Mouse (Mus musculus): ENCODE measurements at regions not wholly inside any gene's neighbourhood (a gene's known extent, or its start where the extent isn't known, plus 50 kb on each side); places are given as distances from the start of the nearest gene placed in this dataset.

DNA sequence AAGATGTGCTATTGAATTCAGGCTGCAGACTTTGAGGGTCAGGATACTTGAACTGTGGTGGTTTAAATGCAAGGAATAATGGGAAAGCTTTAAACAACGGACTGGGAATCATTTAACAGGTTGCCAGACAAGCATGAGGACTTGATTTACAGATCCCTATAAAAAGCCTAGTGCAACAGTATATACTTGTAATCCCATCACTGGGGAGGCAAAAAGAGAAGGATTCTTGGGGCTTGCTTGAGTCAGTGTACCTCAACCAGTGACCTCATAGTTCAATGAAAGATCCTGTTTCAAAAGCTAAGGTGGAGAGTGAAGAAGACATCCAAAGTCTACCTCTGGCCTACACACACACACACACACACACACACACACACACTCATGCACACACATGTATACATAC, 99.8 kb downstream of the Lrrn1 start:
- DNase-seq (ENCODE audit: low spot score in 2 of 2): no peak

DNA sequence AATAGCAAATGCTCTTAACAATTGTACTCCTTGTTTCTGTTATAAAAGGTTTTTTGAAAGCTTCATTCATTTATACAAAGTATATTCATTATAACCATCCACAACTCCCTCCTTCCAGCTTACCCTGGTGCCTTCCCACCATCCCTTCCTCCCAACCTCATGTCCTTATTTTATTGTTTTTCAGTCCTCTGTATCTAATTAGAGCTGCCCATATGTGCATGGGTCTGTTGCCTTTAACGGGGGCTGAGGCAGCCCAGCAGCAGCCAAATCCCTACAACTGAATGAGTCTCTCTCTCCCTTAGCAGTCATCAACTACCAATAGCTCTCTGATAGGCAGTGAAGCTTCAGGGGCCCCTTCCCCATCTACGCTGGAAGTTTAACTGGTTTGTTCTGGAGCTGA, 116.2 kb downstream of the Lrrn1 start:
- peak; percentile 15 to 31 for DNase-seq (ENCODE audit: low spot score in 2 of 2)

- no peak for DNase-seq (ENCODE audit: low spot score in 2 of 2)
Measured at GRCm38 (mm10) chr6:107653840-107654523, 124.4 kb downstream of the Lrrn1 start.

GRCm38 (mm10) chr6:107657805-107658204, 128.2 kb downstream of the Lrrn1 start:
- DNase-seq (ENCODE audit: low spot score in 2 of 2): no peak

DNA sequence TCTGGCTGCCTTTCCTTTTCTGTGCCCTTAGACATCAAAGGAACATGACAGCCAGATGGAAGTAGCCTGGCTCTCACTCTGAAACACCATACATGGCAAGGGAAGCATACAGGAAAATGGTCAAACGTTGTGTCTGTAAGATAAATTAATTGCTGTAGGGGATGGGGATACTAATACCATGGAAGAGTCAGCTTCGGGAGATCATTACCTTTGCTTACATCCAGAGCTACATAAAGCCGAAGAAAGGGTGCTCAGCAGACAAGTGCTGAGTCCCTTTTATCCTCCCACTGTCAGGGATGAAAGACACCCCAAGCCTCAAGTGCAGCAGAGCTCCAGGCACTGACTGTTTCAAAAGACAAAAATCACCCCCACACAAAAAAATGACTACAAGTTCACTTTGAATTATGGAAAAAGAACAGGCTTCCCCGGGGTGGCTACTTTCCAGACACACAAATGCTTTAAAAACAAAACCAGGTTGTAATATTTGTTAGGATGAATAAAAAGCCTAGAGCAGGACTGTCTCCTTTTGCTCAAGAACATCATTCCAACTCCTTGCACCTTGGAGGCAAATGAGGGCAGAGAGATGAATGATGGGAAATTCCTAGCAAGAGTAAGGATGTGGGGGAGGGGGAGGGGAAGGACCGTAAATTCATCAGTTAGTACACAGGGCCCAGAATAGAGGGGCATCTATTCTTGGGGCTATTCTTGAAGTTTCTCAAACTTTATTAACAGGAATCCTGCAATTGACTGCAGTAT, 131.6 kb downstream of the Lrrn1 start:
- DNase-seq (ENCODE audit: low spot score in 2 of 2): no peak

DNA sequence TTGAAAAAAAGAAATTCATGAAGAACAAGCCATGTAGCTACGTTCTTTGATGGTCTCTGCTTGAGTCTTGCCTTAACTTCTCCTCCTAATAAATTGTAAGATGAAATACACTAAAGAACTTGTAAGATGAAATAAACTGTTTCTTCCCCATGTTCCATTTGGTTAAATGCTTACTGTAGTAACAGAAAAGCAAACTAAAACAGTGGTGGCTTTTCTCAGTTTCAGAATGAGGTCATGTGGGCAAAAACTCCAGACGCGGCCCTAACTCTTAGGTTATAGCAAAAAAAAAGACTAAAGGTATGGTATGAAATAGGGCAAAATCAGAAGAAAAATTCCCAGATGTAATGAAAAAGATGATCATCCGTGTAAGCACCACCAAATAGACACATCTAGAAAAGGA, 169.7 kb downstream of the Lrrn1 start:
- DNase-seq (ENCODE audit: low spot score in 2 of 2): no peak

- DNase-seq (ENCODE audit: low spot score in 2 of 2): no peak
Measured at GRCm38 (mm10) chr6:107708185-107708584, 178.6 kb downstream of the Lrrn1 start.

DNA sequence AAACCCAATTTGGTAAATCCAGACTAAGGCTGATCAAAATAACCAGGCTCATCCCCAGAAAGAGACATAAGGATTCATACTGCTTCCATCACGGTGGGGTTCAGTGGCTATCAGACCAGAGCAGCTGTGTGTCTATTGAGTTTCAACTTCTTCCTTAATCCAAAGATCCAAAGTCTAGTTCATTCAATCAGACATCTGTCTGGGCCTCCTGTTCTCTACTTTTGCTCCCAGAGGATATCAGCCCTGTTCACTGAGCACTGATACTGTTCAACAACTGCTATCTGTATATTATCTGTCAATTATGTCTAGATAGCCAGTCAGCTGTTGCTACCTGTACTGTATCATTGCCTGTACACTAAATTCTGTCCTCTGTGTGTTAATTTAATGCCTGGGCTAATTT, 179.0 kb downstream of the Lrrn1 start:
- DNase-seq (ENCODE audit: low spot score in 2 of 2): no peak

DNA sequence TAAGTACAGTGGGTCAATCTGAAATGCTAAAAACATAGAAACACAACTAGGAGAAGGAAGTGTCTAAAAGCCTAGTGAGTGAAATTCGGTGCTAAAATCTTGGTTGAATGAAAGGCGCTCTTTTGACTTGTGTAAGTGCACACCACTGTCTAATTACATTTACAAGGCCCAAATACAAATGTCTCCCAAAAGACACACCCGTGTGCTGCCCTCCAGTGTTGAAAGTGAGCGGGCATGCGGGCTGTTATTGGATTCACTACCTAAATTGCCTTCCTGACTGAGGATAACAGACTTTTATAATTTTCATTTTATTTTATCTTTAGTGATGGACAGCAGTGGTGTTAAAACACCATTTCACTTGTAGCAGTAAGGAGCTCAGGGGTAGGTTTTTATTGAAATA, 180.8 kb downstream of the Lrrn1 start:
- peak; percentile 53 to 63 for DNase-seq (ENCODE audit: low spot score in 2 of 2)

DNA sequence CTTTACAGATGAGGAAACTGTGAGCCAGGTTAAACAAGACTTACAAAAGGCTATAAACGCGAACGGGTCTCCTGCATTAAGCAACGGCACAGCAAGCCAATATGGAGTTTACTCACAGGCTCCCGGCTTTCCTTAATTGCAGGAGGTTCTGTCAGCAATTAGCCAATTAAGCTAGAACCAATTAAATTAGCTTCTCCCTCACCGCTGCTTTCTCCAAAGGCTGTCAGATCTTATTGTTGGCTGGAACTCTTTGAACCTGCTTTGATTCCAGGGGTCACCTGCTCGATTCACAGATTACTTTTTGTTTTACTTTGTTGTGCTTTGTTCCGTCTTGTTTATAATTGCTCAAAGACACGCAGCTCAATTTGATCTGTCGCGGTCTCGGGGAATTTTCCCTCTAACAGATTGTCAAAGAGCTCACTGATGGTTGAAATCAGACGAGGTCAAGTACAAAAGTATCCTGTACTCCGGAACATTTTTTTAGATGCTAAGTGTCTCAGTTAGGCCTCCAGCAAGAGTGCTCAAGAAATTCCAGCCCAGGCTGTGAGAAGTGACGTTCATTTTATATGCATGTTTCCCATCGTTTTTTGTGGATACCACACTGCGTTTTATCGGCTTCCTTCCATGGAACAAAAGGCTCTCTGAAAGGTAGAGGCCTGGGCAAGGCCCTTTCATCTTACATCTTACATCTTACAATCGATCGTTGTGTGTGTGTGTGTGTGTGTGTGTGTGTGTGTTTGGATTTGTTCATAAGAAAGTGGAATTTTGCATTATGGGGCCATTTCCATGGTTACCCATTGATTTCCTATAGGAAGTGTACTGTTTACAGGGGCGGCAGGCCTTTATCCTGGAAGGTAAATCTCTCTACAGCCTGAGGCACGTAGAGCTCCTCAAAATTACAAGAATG, 181.9 kb downstream of the Lrrn1 start:
- DNase-seq (ENCODE audit: low spot score in 2 of 2): peak in 1 of 2 experiments; percentile 16

- no peak for DNase-seq (ENCODE audit: low spot score in 2 of 2)
Measured at GRCm38 (mm10) chr6:107713051-107713450, 183.5 kb downstream of the Lrrn1 start.

DNA sequence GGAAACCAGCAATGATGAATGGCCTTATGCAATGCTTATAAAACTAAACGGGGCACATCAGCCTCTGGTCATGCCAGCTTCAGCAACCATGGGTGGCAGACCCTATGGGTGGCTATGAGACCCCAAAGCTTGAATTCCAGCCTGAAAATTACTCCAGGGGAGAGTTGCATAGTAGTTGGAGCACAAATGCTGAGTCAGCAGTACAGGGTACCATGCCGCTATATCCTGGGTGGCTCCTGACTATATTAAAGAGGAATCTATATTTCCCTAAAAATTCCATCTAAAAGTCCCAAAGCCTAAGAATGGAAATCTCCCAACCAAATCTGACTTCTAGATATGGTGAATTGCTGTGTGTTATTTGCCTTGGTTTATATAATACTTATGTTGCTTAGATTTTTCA, 187.6 kb downstream of the Lrrn1 start:
- DNase-seq (ENCODE audit: low spot score in 2 of 2): no peak

DNA sequence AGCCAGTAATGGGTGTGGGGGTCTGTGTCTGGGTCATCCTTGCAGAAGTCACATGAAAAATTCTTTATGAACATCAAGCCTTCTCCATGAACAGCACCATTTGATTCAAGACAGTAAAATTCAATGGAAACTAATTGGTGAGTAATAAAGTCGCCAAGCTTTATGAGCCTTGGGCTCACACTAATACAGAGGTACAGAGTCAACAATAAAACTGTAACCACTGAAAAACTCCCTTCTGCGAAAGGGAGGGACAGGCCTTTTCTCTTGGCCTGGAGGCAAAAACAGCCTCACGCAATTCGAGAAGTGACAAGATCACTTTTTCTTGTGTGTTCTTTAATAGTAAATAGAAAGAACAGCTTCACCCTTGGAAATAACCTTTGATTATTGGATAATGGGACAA, 200.7 kb downstream of the Lrrn1 start:
- no peak for DNase-seq (ENCODE audit: low spot score in 2 of 2)

GRCm38 (mm10) chr6:107734773-107735172, 205.2 kb downstream of the Lrrn1 start:
- no peak for DNase-seq (ENCODE audit: low spot score in 2 of 2)

DNA sequence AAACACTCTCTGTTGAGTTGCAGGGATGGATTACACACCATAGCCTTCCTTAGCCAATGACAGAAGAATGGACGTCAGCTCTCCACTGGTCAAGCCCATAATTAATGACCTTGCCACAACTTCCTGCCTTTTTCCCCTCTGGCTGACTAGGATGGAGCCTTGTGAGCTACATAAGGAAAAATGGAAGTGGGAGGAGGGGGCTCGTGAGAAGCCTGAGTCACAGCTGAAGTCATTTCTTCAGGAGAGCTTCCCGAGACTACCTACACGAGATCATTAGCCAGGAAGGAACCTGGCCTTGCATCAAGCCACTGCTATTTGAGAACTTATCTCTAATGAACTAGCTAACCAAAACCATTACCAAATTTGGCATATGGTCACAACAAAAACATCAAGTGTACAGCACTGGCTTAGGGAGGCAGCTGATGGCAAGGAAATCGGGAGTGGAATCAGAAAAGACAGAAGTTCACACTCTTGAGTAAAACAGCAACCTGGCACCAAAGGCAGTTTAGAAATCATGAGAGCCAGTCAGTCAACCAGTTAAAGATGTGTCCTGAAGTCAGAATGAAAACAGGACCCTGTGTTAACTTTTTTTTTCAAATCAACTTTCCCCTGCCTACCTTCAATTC, 219.7 kb downstream of the Lrrn1 start:
- DNase-seq (ENCODE audit: low spot score in 2 of 2): no peak

GRCm38 (mm10) chr6:107749794-107750193, 220.2 kb downstream of the Lrrn1 start:
- DNase-seq (ENCODE audit: low spot score in 2 of 2): peak in 1 of 2 experiments; percentile 20

DNA sequence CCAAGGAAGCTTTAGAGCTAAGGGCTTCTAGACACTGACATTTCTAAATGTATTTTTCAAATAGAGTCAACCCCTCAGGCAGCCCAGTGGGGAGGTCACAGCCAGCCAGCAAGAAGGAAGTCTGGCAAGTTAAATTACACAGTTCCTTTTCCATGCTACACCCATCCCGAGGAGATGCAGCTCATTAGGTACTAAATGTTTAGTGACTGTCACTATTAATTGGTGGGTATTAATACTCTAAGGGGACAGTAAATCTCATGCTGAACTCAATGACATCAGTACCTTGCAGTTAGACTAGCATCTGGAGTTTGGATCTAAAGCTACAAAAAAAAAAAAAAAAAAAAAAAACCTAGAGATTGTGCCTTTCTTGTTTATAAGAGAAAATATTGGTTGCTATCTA, 222.6 kb downstream of the Lrrn1 start:
- no peak for DNase-seq (ENCODE audit: low spot score in 2 of 2)

- no peak for DNase-seq (ENCODE audit: low spot score in 2 of 2)
Measured at GRCm38 (mm10) chr6:107755158-107755557, 225.6 kb downstream of the Lrrn1 start.

- DNase-seq (ENCODE audit: low spot score in 2 of 2): no peak
Measured at GRCm38 (mm10) chr6:107770834-107771470, 241.4 kb downstream of the Lrrn1 start.

DNA sequence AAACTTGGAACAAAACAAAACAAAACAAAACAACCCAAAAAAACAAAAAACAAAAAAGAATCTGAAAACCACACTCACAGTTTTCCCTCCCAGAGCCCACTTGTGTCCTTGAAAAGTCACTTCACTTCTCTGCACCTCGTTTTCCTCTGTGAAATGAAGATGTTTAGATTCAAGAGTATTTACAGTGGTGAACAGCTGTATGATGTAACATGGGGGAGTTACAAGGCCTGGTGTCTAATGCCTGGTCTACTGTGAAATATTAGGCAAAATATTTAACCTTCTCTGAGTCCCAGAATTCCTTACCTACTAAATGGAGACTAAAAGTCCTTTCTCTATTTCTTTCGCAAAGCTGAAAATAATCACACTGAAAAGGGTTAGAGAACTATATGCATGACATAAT, 255.4 kb downstream of the Lrrn1 start:
- DNase-seq (ENCODE audit: low spot score in 2 of 2): no peak
